Mouse (Mus musculus): ENCODE measurements around the gene Paics. TPM values are rescaled to one million over a fixed set of nuclear protein-coding genes. Genes with fewer than 3 reads are reported as not detected.

Paics gene
- polyA plus RNA-seq, 1 experiment from 2014 or later, result 378 TPM

DNA sequence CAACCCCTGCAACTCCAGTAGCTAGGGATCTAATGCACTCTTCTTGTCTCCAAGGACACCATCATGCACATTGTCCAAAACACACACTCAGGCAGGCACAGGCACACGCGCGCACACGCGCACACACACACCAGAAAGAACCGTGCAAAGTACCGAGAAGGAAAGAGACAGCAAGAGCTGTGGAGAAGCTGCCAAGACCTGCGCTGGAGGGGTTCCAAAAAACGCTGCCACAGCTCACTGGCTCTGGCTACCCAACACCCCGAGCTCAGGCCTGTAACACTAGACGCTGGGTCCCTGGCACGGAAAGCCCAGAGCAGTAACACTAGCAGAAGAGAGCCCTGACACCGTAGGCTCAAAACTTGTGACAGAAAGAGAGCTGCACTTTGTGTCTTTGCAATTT lies 27.7 kb upstream of the Paics start:
- no peak overlapping the region for H3K4me3 ChIP-seq (ENCODE audit: low read depth, low read length)
- peaks cover 11% of the 10 kb centered on the region for H3K36me3 ChIP-seq (ENCODE audit: control insufficient read depth, insufficient read depth, low read length)
- no peaks in the 10 kb centered on the region for H3K4me1 ChIP-seq (ENCODE audit: control insufficient read depth, insufficient read depth, low read length)
- H3K27me3 ChIP-seq (ENCODE audit: control insufficient read depth, insufficient read depth, low read length), result no peaks in the 10 kb centered on the region
- no peak overlapping the region for H3K4me2 ChIP-seq (ENCODE audit: low read depth)
- H3K9me3 ChIP-seq (ENCODE audit: control insufficient read depth, low read length), result no peaks in the 10 kb centered on the region
- 96% methylated on average over 13 of the region's 13 CpGs for WGBS
- no peak overlapping the region for H3K9ac ChIP-seq (ENCODE audit: low read length)
- H3K27ac ChIP-seq (ENCODE audit: low read depth, low read length), result no peak overlapping the region
- no peak for DNase-seq (ENCODE audit: low spot score)
- no peak for ATAC-seq (ENCODE audit: insufficient read depth, low FRiP score, low TSS enrichment)

DNA sequence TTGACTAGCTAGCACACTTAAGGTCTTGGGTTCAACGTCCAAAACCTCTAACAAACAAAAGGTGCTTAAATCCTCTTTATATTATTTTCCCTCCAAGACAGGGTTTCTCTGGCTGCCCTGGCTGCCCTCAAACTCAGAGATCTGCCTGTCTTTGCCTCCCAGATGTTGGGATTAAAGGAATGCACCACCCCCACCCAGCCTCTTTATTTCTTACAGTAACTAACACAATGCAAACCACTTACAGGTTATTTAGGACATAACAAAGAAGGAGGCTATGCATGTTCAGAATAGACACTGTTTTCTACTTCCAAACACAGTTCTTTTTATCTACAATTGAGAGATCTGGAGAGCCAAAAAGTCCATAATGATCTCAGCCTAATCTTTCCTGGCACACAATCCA lies 26.8 kb upstream of the Paics start:
- Histone ChIP-seq H3K36me3 (ENCODE audit: control insufficient read depth, insufficient read depth, low read length) (peaks cover 11% of the 10 kb centered on the region), H3K4me2 (ENCODE audit: low read depth) (no peak overlapping the region), H3K9me3 (ENCODE audit: control insufficient read depth, low read length) (no peaks in the 10 kb centered on the region), H3K9ac (ENCODE audit: low read length) (no peak overlapping the region), H3K4me3 (ENCODE audit: low read depth, low read length) (no peak overlapping the region), H3K27ac (ENCODE audit: low read depth, low read length) (no peak overlapping the region), H3K27me3 (ENCODE audit: control insufficient read depth, insufficient read depth, low read length) (no peaks in the 10 kb centered on the region), H3K4me1 (ENCODE audit: control insufficient read depth, insufficient read depth, low read length) (no peaks in the 10 kb centered on the region)
- ATAC-seq (ENCODE audit: insufficient read depth, low FRiP score, low TSS enrichment) (no peak), DNase-seq (ENCODE audit: low spot score) (no peak)
- 81% methylated on average over 1 of the region's 1 CpGs for WGBS

DNA sequence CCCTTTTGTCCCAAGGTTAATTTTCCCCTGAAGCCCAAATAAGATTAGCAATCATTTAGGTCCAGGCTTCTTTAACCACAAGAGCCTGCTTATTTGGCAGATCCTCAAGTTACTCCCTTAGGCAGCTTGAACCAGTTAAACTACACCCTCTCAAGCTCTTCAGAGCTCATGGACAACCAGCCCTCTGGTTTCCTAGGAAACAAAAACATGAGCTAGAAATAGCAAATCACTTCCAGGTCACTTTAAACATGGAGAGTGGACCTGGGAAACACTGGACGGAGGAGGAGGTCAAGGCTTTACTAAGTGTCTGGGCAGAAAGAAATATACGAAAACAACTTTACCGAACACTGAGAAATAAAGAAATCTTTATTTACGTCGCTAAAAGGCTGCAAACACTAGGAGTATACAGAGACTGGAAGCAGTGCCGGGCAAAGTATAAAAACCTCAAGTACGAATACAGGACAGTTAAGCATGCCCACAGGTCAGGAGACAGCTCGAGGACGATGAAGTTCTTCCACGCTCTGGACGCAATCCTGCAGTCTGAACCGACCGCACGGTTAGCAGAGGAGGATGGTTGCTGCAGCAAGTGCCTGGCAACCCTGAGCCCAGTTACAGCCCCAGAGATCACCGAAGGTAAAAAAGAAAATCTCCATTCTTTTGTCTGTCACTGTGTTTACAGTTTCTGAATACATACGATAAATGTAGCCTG lies 22.8 kb upstream of the Paics start:
- H3K9me3 ChIP-seq (ENCODE audit: control insufficient read depth, low read length), result no peaks in the 10 kb centered on the region
- no peak for DNase-seq (ENCODE audit: low spot score)
- no peaks in the 10 kb centered on the region for H3K4me1 ChIP-seq (ENCODE audit: control insufficient read depth, insufficient read depth, low read length)
- no peak overlapping the region for H3K27ac ChIP-seq (ENCODE audit: low read depth, low read length)
- no peak for ATAC-seq (ENCODE audit: insufficient read depth, low FRiP score, low TSS enrichment)
- H3K27me3 ChIP-seq (ENCODE audit: control insufficient read depth, insufficient read depth, low read length), result no peaks in the 10 kb centered on the region
- no peak overlapping the region for H3K4me2 ChIP-seq (ENCODE audit: low read depth)
- peaks cover 9% of the 10 kb centered on the region for H3K36me3 ChIP-seq (ENCODE audit: control insufficient read depth, insufficient read depth, low read length)
- H3K9ac ChIP-seq (ENCODE audit: low read length), result no peak overlapping the region
- H3K4me3 ChIP-seq (ENCODE audit: low read depth, low read length), result no peak overlapping the region
- 92% methylated on average over 16 of the region's 16 CpGs for WGBS

DNA sequence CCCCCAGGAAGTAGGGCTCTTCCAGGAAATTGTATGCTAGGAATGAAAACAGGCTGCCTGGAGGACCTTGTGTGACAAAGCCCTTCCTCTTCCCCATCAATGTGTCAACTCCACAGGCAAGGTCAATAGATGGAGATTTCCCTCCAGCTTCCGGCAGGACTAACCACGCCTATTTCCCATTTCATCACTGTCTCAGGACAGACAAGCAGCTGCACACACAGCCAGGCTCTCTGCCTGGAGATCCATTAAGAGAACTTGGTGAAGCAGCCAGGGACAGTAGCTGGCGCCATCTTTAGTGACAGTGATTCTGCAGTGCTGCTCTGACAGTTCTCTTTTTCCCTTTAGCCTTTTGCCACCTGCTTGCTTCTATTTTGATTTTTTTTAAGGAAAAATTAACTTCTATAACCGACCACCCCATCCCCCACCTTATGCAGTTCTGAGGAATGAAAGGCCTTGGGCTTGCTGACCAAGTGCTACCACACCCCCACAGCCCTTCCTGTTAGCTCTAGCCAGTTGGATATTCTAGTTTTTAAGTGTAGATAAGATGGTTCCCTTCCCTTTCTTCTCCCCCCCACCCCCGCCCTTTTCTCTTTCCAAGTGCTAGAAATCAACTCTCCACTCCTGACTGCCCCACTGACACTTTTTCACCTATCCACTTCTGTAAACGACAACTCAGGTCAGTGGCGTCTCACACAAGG lies 21.8 kb upstream of the Paics start:
- H3K9me3 ChIP-seq (ENCODE audit: control insufficient read depth, low read length), result no peaks in the 10 kb centered on the region
- H3K9ac ChIP-seq (ENCODE audit: low read length), result no peak overlapping the region
- H3K4me2 ChIP-seq (ENCODE audit: low read depth), result no peak overlapping the region
- no peaks in the 10 kb centered on the region for H3K4me1 ChIP-seq (ENCODE audit: control insufficient read depth, insufficient read depth, low read length)
- H3K27me3 ChIP-seq (ENCODE audit: control insufficient read depth, insufficient read depth, low read length), result no peaks in the 10 kb centered on the region
- DNase-seq (ENCODE audit: low spot score) (no peak), ATAC-seq (ENCODE audit: insufficient read depth, low FRiP score, low TSS enrichment) (no peak)
- no peak overlapping the region for H3K27ac ChIP-seq (ENCODE audit: low read depth, low read length)
- H3K4me3 ChIP-seq (ENCODE audit: low read depth, low read length), result no peak overlapping the region
- WGBS, result 81% methylated on average over 7 of the region's 7 CpGs
- peaks cover 8% of the 10 kb centered on the region for H3K36me3 ChIP-seq (ENCODE audit: control insufficient read depth, insufficient read depth, low read length)

DNA sequence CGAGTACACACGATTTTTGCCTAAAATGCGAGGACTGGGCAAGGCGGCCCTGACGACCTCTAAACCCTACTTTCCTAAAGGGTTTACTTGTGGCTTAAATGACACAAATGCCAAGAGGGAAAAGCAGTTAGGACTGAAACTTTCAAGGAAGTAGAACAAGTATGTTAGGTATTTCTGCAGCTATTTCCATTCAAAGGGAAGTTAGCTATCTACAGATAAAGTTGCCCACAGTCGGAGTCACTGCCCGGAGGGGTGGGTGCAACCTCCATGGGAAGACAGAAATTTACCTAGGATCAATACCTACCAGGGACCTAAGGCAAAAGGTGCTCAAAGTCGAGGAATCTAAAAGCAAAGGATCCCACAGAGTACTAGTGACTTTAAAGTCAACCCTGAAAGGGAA lies 11.4 kb upstream of the Paics start:
- Histone ChIP-seq H3K27me3 (ENCODE audit: control insufficient read depth, insufficient read depth, low read length) (no peaks in the 10 kb centered on the region), H3K9me3 (ENCODE audit: control insufficient read depth, low read length) (no peaks in the 10 kb centered on the region; the same call in 1 of the 2 replicates), H3K4me2 (ENCODE audit: low read depth) (no peak overlapping the region), H3K27ac (ENCODE audit: low read depth, low read length) (no peak overlapping the region), H3K4me3 (ENCODE audit: low read depth, low read length) (no peak overlapping the region), H3K4me1 (ENCODE audit: control insufficient read depth, insufficient read depth, low read length) (no peaks in the 10 kb centered on the region), H3K9ac (ENCODE audit: low read length) (no peak overlapping the region), H3K36me3 (ENCODE audit: control insufficient read depth, insufficient read depth, low read length) (peaks cover 4% of the 10 kb centered on the region; the same call in 1 of the 2 replicates)
- ATAC-seq (ENCODE audit: insufficient read depth, low FRiP score, low TSS enrichment) (no peak), DNase-seq (ENCODE audit: low spot score) (no peak)
- WGBS, result 98% methylated on average over 8 of the region's 8 CpGs

DNA sequence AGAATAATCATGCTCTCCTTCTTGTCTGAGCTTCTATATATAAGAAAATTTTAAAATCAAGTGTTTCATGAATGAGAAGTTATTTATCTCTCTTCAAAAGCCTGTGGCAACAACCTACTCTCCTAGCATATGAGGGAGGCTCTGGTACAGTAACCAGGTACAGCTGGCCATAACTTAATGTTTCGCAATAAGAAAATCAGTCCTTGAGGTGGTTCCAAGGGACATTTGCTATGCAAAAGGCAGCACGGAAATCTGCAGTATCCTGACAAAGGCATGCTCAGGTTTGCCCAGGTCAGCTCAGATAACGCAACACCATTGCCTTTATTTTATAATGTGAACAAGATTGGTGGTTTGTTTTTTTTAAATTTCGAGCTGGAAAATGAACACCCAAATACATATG lies 9.1 kb upstream of the Paics start:
- no peaks in the 10 kb centered on the region for H3K27me3 ChIP-seq (ENCODE audit: control insufficient read depth, insufficient read depth, low read length)
- WGBS, result 94% methylated on average over 4 of the region's 4 CpGs
- no peak overlapping the region for H3K9ac ChIP-seq (ENCODE audit: low read length)
- DNase-seq (ENCODE audit: low spot score) (no peak), ATAC-seq (ENCODE audit: insufficient read depth, low FRiP score, low TSS enrichment) (no peak)
- no peak overlapping the region for H3K4me3 ChIP-seq (ENCODE audit: low read depth, low read length)
- H3K4me2 ChIP-seq (ENCODE audit: low read depth), result no peak overlapping the region
- H3K27ac ChIP-seq (ENCODE audit: low read depth, low read length), result no peak overlapping the region
- H3K36me3 ChIP-seq (ENCODE audit: control insufficient read depth, insufficient read depth, low read length), result peaks cover 4% of the 10 kb centered on the region; the same call in 1 of the 2 replicates
- no peaks in the 10 kb centered on the region for H3K4me1 ChIP-seq (ENCODE audit: control insufficient read depth, insufficient read depth, low read length)
- no peaks in the 10 kb centered on the region; the same call in 1 of the 2 replicates for H3K9me3 ChIP-seq (ENCODE audit: control insufficient read depth, low read length)

DNA sequence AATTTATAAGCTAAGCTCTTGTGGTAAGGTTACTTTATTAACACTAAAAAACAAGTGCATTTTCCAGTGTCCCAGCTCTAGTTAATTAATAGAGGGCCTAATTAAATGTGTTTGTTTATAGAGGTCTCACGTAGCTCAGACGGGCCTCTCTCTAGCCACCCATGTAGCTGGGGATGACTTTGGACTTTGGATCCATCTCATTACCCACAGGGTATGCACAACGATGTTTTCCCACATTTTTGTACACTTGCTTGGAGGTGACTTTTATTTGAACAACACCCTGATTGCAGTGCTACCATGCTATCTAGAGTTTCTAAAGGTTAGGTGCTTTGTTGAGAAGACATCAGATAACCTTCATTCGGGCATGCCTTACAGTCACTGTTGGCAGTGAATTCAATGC lies 8.6 kb upstream of the Paics start:
- no peak overlapping the region for H3K27ac ChIP-seq (ENCODE audit: low read depth, low read length)
- no peaks in the 10 kb centered on the region; the same call in 1 of the 2 replicates for H3K9me3 ChIP-seq (ENCODE audit: control insufficient read depth, low read length)
- DNase-seq (ENCODE audit: low spot score) (no peak), ATAC-seq (ENCODE audit: insufficient read depth, low FRiP score, low TSS enrichment) (no peak)
- H3K36me3 ChIP-seq (ENCODE audit: control insufficient read depth, insufficient read depth, low read length), result peaks cover 7% of the 10 kb centered on the region; the same call in 1 of the 2 replicates
- no peak overlapping the region for H3K4me2 ChIP-seq (ENCODE audit: low read depth)
- no peak overlapping the region for H3K9ac ChIP-seq (ENCODE audit: low read length)
- WGBS, result 94% methylated on average over 4 of the region's 4 CpGs
- H3K4me3 ChIP-seq (ENCODE audit: low read depth, low read length), result no peak overlapping the region
- no peaks in the 10 kb centered on the region for H3K27me3 ChIP-seq (ENCODE audit: control insufficient read depth, insufficient read depth, low read length)
- H3K4me1 ChIP-seq (ENCODE audit: control insufficient read depth, insufficient read depth, low read length), result no peaks in the 10 kb centered on the region

DNA sequence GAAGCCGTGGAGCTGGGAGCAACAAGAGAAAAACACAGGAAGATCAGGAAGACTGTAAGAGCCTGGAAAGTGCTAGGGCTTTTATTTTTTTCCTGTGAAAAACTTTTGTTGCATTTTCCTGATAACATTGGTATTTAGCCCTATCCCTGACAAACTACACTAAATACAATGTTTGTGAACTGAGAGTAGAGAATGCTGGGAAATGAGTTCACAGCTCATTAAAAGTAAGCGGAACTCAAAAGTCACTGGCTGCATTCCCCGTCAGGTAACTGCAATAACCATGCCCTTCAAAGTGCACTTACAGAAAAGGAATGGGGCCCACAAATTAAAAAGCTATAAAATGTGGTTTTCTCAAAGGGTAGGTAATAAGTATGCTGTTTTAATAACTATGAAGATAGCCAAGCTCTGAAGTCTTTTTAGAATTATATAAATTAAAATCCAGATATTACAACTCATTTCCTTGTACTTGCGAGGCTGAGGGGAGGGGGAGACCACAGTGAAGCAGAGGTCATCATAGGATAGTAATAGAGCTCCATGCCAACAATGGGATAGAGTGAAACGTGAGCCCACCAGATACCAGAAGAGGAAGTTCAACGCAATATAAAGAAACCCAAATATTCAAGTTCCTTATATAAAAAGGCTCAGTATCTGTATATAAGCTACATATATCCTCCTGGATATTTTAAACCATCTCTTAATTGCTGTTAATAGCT lies 6.0 kb upstream of the Paics start:
- DNase-seq (ENCODE audit: low spot score), result no peak

More for the DNA sequence above, 6.0 kb upstream of the Paics start:
- Histone ChIP-seq H3K27me3 (ENCODE audit: control insufficient read depth, insufficient read depth, low read length) (no peaks in the 10 kb centered on the region), H3K9me3 (ENCODE audit: control insufficient read depth, low read length) (no peaks in the 10 kb centered on the region; the same call in 1 of the 2 replicates), H3K36me3 (ENCODE audit: control insufficient read depth, insufficient read depth, low read length) (peaks cover 3% of the 10 kb centered on the region; the same call in 1 of the 2 replicates), H3K4me3 (ENCODE audit: low read depth, low read length) (no peak overlapping the region), H3K9ac (ENCODE audit: low read length) (no peak overlapping the region), H3K4me1 (ENCODE audit: control insufficient read depth, insufficient read depth, low read length) (no peaks in the 10 kb centered on the region; the same call in 1 of the 2 replicates), H3K27ac (ENCODE audit: low read depth, low read length) (no peak overlapping the region), H3K4me2 (ENCODE audit: low read depth) (no peak overlapping the region)
- no peak for ATAC-seq (ENCODE audit: insufficient read depth, low FRiP score, low TSS enrichment)
- WGBS, result 82% methylated on average over 6 of the region's 6 CpGs

All from neural tube, embryonic 11.5 days (tissue).